Mouse (Mus musculus): ENCODE data around the gene Vps51.

The Vps51 gene

GRCm38 (mm10) chr19:6076564-6077393 lies at the start of gene Vps51:
Vps51 (minus strand) TSS chr19:6077231.
- peak; percentile 62 to 78 for DNase-seq

- no peak for DNase-seq
Observed at GRCm38 (mm10) chr19:6126289-6126688, 49.3 kb upstream of the Vps51 start.

- DNase-seq = no peak
Observed at GRCm38 (mm10) chr19:6124898-6125297, 47.9 kb upstream of the Vps51 start.

- no peak for DNase-seq
Observed at GRCm38 (mm10) chr19:6123330-6123729, 46.3 kb upstream of the Vps51 start.

GRCm38 (mm10) chr19:6121761-6122160 lies 44.7 kb upstream of the Vps51 start:
- no peak for DNase-seq

GRCm38 (mm10) chr19:6118677-6119185 lies 41.7 kb upstream of the Vps51 start:
- DNase-seq = no peak

GRCm38 (mm10) chr19:6117986-6118676 lies 41.1 kb upstream of the Vps51 start, which contains the start of gene Sac3d1:
Sac3d1 (minus strand) TSS chr19:6118650.
- DNase-seq = peak; percentile 81 to 86

GRCm38 (mm10) chr19:6117346-6117985 lies 40.4 kb upstream of the Vps51 start:
- peak in 1 of 2 experiments; percentile 24 for DNase-seq

GRCm38 (mm10) chr19:6116113-6116850 lies 39.3 kb upstream of the Vps51 start:
- no peak for DNase-seq

GRCm38 (mm10) chr19:6113116-6113515 lies 36.1 kb upstream of the Vps51 start:
- no peak for DNase-seq

GRCm38 (mm10) chr19:6105586-6105985 lies 28.6 kb upstream of the Vps51 start, which contains the start of gene Naaladl1:
Naaladl1 (plus strand) TSS chr19:6105782.
- DNase-seq = no peak

- DNase-seq = no peak
Observed at GRCm38 (mm10) chr19:6104476-6104875, 27.4 kb upstream of the Vps51 start.

- DNase-seq = no peak
Observed at GRCm38 (mm10) chr19:6102169-6102853, 25.3 kb upstream of the Vps51 start.

GRCm38 (mm10) chr19:6101186-6101585 lies 24.2 kb upstream of the Vps51 start:
- DNase-seq = no peak

GRCm38 (mm10) chr19:6097847-6098246 lies 20.8 kb upstream of the Vps51 start:
- no peak for DNase-seq

- no peak for DNase-seq
Observed at GRCm38 (mm10) chr19:6094119-6094518, 17.1 kb upstream of the Vps51 start, which contains the start of gene AC131692.1. AC131692.1 (plus strand) TSS chr19:6094419.

- no peak for DNase-seq
Observed at GRCm38 (mm10) chr19:6088841-6089240, 11.8 kb upstream of the Vps51 start.

GRCm38 (mm10) chr19:6085417-6085879 lies 8.4 kb upstream of the Vps51 start:
- peak in 1 of 2 experiments; percentile 60 for DNase-seq

- peak; percentile 93 to 95 for DNase-seq
Observed at GRCm38 (mm10) chr19:6084478-6085248, 7.6 kb upstream of the Vps51 start, which contains the start of the genes Zfpl1 and Cdca5. Zfpl1 (minus strand) TSS chr19:6084956. Cdca5 (plus strand) TSS chr19:6084983.

GRCm38 (mm10) chr19:6082156-6082555 lies 5.1 kb upstream of the Vps51 start, which contains the start of gene Gm28374:
Gm28374 (minus strand) TSS chr19:6082256.
- no peak for DNase-seq

Measured in thymus, adult 18-20 months (tissue).